Mouse (Mus musculus): ENCODE data around the gene Vmn1r55. TPM values are rescaled to one million over a fixed set of nuclear protein-coding genes. Genes with fewer than 3 reads are reported as not detected.
A peak's percentile ranks its signal among the peaks of the same experiment; 100 is the strongest.
"Not testable (repeated sequence)": the region's sequence is repeated elsewhere in the genome, so short reads cannot be mapped to it uniquely, and the experiment has no call there.

Gene Vmn1r55
- polyA plus RNA-seq, 1 experiment from 2014 or later, result not detected

GRCm38 (mm10) chr7:5080815-5081214, 68.7 kb downstream of the Vmn1r55 start:
- peak overlapping the region; percentile 94 for H3K27ac ChIP-seq
- H3K36me3 ChIP-seq, result peaks cover 65% of the 10 kb centered on the region
- H3K27me3 ChIP-seq, result no peaks in the 10 kb centered on the region
- no peak for ATAC-seq (ENCODE audit: insufficient number of reproducible peaks, insufficient read depth, low FRiP score, low TSS enrichment, low read depth)
- peaks cover 14% of the 10 kb centered on the region for H3K4me1 ChIP-seq (replicated peaks)
- peak overlapping the region; percentile 98 for H3K9ac ChIP-seq (replicated peaks)
- no peaks in the 10 kb centered on the region for H3K9me3 ChIP-seq
- H3K4me3 ChIP-seq (replicated peaks), result peak overlapping the region; percentile 98
- peak overlapping the region; percentile 69 for H3K4me2 ChIP-seq
- 12% methylated on average over 6 of the region's 6 CpGs for WGBS

GRCm38 (mm10) chr7:5080010-5080751, 69.3 kb downstream of the Vmn1r55 start, which contains the start of gene Epn1:
Gene Epn1 (plus strand): TSS chr7:5080235.
- Histone ChIP-seq H3K36me3 (peaks cover 65% of the 10 kb centered on the region), H3K4me3 (replicated peaks) (peak within 1 kb of the TSS; percentile 98), H3K4me1 (replicated peaks) (peaks cover 14% of the 10 kb centered on the region), H3K4me2 (peak within 1 kb of the TSS; percentile 69), H3K9me3 (no peaks in the 10 kb centered on the region), H3K9ac (replicated peaks) (peak within 1 kb of the TSS; percentile 98), H3K27ac (peak within 1 kb of the TSS; percentile 94), H3K27me3 (no peaks in the 10 kb centered on the region)
- ATAC-seq (ENCODE audit: insufficient number of reproducible peaks, insufficient read depth, low FRiP score, low TSS enrichment, low read depth), result peak; percentile 90
- WGBS, result under 1% methylated on average over 81 of the region's 81 CpGs

- H3K36me3 ChIP-seq, result peaks cover 66% of the 10 kb centered on the region
- peak; percentile 34; the same call in 1 of the 2 replicates for ATAC-seq (ENCODE audit: insufficient number of reproducible peaks, insufficient read depth, low FRiP score, low TSS enrichment, low read depth)
- H3K9ac ChIP-seq (replicated peaks), result 0 out of 2 replicates have a peak overlapping the region, but pooled peaks have one; percentile 98
- H3K27ac ChIP-seq, result peak overlapping the region; percentile 78
- WGBS, result 44% methylated on average over 10 of the region's 13 CpGs
- not testable (repeated sequence) for H3K27me3 ChIP-seq, H3K9me3 ChIP-seq
- H3K4me1 ChIP-seq (replicated peaks), result peaks cover 14% of the 10 kb centered on the region
- H3K4me2 ChIP-seq, result peak overlapping the region; percentile 69
- peak overlapping the region; percentile 98 for H3K4me3 ChIP-seq (replicated peaks)
Measured at GRCm38 (mm10) chr7:5079365-5080009, 70.0 kb downstream of the Vmn1r55 start.

Small RNA genes within 50 kb of the gene (microRNA-seq; reads per million reads assigned to microRNA genes)
- not detected for gene Gm26217

Other genes with a start within 250 kb of the Vmn1r55 start
- gene Gm36210, start 243.2 kb downstream of the Vmn1r55 start, polyA plus RNA-seq (2016; fragmentation: Nextera tagmentation; extraction: Ambion mirVana), result not detected in 2 replicates
- 3.6 and 4.2 TPM in 2 replicates for gene Zfp628, start 234.5 kb downstream of the Vmn1r55 start, polyA plus RNA-seq (2016; fragmentation: Nextera tagmentation; extraction: Ambion mirVana)
- gene Nat14, start 227.6 kb downstream of the Vmn1r55 start, polyA plus RNA-seq (2016; fragmentation: Nextera tagmentation; extraction: Ambion mirVana), result 3.1 and 4.4 TPM in 2 replicates
- 2.5 and 3.1 TPM in 2 replicates for gene Ssc5d, start 223.9 kb downstream of the Vmn1r55 start, polyA plus RNA-seq (2016; fragmentation: Nextera tagmentation; extraction: Ambion mirVana)
- gene Sbk2, start 185.3 kb downstream of the Vmn1r55 start, polyA plus RNA-seq (2016; fragmentation: Nextera tagmentation; extraction: Ambion mirVana), result 0.29 and 0.51 TPM in 2 replicates
- gene Sbk3, start 178.5 kb downstream of the Vmn1r55 start, polyA plus RNA-seq (2016; fragmentation: Nextera tagmentation; extraction: Ambion mirVana), result not detected in 2 replicates
- 34.0 and 39.9 TPM in 2 replicates for gene Zfp579, start 153.5 kb downstream of the Vmn1r55 start, polyA plus RNA-seq (2016; fragmentation: Nextera tagmentation; extraction: Ambion mirVana)
- gene Zfp524, start 135.3 kb downstream of the Vmn1r55 start, polyA plus RNA-seq (2016; fragmentation: Nextera tagmentation; extraction: Ambion mirVana), result 7.1 and 7.8 TPM in 2 replicates
- 57.9 and 58.9 TPM in 2 replicates for gene Fiz1, start 135.0 kb downstream of the Vmn1r55 start, polyA plus RNA-seq (2016; fragmentation: Nextera tagmentation; extraction: Ambion mirVana)
- gene Gm44973, start 134.2 kb downstream of the Vmn1r55 start, polyA plus RNA-seq (2016; fragmentation: Nextera tagmentation; extraction: Ambion mirVana), result 1.2 TPM in 1 of 2 replicates, not detected in the other
- gene Zfp865, start 129.3 kb downstream of the Vmn1r55 start, polyA plus RNA-seq (2016; fragmentation: Nextera tagmentation; extraction: Ambion mirVana), result 7.0 and 8.1 TPM in 2 replicates
- gene Ccdc106, start 129.1 kb downstream of the Vmn1r55 start, polyA plus RNA-seq (2016; fragmentation: Nextera tagmentation; extraction: Ambion mirVana), result 27.3 and 27.5 TPM in 2 replicates
- not detected in 2 replicates for gene 4632433K11Rik, start 115.6 kb downstream of the Vmn1r55 start, polyA plus RNA-seq (2016; fragmentation: Nextera tagmentation; extraction: Ambion mirVana)
- gene Zfp784, start 111.2 kb downstream of the Vmn1r55 start, polyA plus RNA-seq (2016; fragmentation: Nextera tagmentation; extraction: Ambion mirVana), result 4.7 and 5.2 TPM in 2 replicates
- gene Zfp580, start 98.1 kb downstream of the Vmn1r55 start, polyA plus RNA-seq (2016; fragmentation: Nextera tagmentation; extraction: Ambion mirVana), result 29.3 and 39.6 TPM in 2 replicates
- gene U2af2, start 87.5 kb downstream of the Vmn1r55 start, polyA plus RNA-seq (2016; fragmentation: Nextera tagmentation; extraction: Ambion mirVana), result 171 and 175 TPM in 2 replicates
- gene Epn1, start 69.4 kb downstream of the Vmn1r55 start, polyA plus RNA-seq (2016; fragmentation: Nextera tagmentation; extraction: Ambion mirVana), result 62.8 and 67.3 TPM in 2 replicates
- gene Rfpl4, start 32.7 kb downstream of the Vmn1r55 start, polyA plus RNA-seq (2016; fragmentation: Nextera tagmentation; extraction: Ambion mirVana), result 0.14 TPM in 1 of 2 replicates, not detected in the other
- 0.34 TPM in 1 of 2 replicates, not detected in the other for gene Rasl2-9, start 23.7 kb downstream of the Vmn1r55 start, polyA plus RNA-seq (2016; fragmentation: Nextera tagmentation; extraction: Ambion mirVana)
- not detected in 2 replicates for gene Vmn1r56, start 47.1 kb upstream of the Vmn1r55 start, polyA plus RNA-seq (2016; fragmentation: Nextera tagmentation; extraction: Ambion mirVana)
- gene Vmn1r57, start 68.8 kb upstream of the Vmn1r55 start, polyA plus RNA-seq (2016; fragmentation: Nextera tagmentation; extraction: Ambion mirVana), result not detected in 2 replicates
- gene Gm5065, start 200.9 kb upstream of the Vmn1r55 start, polyA plus RNA-seq (2016; fragmentation: Nextera tagmentation; extraction: Ambion mirVana), result not detected in 2 replicates
- not detected in 2 replicates for gene Nlrp2, start 201.4 kb upstream of the Vmn1r55 start, polyA plus RNA-seq (2016; fragmentation: Nextera tagmentation; extraction: Ambion mirVana)